Mouse (Mus musculus): ENCODE measurements around the gene Men1.

Gene Men1

DNA sequence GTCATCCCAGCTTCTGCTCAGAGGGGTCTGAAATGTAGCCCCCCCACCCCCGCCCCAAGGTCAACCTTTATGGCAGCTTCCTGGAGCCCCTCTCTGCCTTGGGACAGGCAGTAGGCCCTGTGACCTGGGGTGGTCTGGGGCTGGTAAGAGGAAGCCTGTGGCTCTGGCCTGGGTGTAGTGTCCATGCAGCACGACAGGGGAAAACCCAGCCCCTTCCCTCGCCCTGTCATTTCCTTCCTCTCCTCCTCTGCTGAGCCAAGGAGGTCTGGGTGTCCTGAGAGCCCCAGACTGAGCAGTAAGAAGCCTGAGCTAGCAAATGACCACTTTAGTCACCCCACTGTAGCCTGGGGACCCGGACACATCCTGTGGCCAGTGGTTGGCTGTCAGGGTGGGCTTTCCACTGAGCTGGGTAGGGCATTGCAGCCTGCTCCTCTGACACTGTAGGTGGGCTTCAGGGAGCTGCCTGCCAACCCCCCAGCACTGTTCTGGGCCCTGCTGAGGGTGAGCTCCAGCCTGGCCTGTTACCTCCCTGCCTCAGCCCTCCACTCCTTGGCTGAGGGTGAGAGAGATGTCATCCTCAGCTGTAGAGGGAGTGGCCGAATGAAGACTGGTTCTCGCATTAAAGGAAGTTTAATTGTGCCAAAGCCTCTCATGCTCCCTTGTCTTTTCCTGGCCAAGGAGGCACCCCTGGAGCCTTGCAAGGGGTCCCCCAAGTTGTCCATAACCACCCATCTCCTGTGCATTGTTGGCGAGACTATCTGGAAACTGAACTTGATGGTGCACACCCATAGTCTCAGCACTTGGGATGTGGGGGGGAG lies 35.1 kb upstream of the Men1 start:
- TF ChIP-seq GATA4 (IDR thresholded peaks at IDR 0.05; ENCODE audit: insufficient replicate concordance, low read length): no peak

DNA sequence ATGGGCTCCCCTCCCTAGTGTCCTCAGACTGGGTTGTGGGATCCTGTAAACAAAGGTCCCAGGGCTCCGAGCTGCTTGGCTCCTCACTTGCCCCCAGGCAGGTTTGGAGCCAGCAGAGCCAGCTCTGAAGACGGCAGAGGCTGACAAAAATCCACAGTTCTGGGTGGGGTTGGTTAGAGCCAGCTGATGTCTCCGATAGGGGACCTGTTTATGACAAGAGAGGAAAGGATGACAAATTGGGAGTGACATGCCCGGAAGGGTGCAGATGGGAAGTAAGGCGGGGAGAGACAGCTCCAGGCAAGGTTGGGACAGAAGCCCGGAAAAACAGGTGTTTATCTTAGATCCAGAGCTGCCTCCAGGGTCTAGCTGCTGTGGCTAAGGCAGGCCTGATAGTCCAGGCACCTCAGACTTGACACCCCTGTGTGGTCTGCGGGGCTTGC lies 34.4 kb upstream of the Men1 start:
- TF ChIP-seq GATA4 (IDR thresholded peaks at IDR 0.05; ENCODE audit: insufficient replicate concordance, low read length): no peak

GRCm38 (mm10) chr19:6302114-6302513 lies 32.7 kb upstream of the Men1 start:
- TF ChIP-seq GATA4 (IDR thresholded peaks at IDR 0.05; ENCODE audit: insufficient replicate concordance, low read length): no peak

GRCm38 (mm10) chr19:6302522-6302921 lies 32.3 kb upstream of the Men1 start:
- no peak for TF ChIP-seq GATA4 (IDR thresholded peaks at IDR 0.05; ENCODE audit: insufficient replicate concordance, low read length)

- no peak for TF ChIP-seq GATA4 (IDR thresholded peaks at IDR 0.05; ENCODE audit: insufficient replicate concordance, low read length)
Observed at GRCm38 (mm10) chr19:6303831-6304230, 30.9 kb upstream of the Men1 start.

DNA sequence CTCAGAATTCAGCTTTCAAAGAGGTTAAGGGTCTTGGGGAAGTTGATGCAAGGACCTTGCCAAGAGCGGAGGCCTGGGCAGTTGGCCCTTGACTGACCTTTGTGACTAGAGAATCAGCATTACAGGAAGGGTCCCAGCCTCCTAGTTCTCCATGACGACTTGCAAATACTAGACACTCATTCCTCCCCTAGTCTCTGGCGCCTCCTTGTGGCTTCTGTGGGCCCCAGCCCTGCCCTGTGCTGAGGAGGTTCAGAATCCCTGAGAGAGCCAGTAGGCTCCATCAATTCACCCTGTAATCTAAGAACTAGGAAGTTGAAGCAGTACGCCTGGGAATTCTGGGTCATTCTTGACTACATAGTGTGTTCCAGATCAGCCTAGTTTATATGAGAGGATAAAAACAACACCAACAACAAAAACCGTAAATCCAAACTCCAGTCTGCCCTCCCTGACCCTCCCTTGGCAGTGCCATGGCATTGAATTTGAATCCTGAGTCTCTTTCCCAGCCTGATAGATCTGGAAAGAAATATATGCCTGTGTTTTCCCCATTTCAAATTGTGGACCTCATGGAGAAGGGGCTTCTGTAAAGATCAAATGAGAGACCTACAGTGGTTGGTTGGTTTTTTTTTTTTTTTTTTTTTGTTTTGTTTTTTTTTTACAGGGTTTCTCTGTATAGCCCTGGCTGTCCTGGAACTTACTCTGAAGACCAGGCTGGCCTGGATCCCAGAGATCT lies 29.8 kb upstream of the Men1 start:
- no peak for TF ChIP-seq GATA4 (IDR thresholded peaks at IDR 0.05; ENCODE audit: insufficient replicate concordance, low read length)

DNA sequence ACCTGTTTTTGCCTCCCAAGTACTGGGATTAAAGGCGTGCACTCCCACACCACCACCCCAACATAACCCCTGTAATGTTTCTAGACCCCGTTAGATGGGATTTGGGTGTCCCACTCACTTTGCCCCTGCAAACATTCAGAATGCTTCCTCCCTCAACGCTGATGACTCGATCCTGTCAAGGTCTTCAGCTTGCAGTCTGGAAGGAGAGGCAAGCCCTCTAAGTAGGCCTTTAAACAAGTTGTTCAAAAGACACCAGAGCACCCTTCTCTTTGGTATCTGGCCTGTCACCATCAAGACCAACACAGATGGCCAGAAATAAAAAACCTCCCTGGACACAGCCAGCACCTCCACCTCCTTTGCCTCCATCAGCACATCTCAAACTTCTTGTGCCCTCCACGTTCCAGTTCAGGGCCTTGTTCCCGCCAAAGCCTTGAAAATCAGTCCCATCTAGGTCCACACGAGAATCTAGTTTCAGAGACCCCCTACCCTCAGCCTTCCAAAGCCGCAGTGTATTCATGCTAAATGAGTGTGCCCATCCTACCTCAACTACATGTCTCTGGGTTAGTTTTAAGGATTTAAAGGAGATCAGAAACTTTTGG lies 29.2 kb upstream of the Men1 start:
- no peak for TF ChIP-seq GATA4 (IDR thresholded peaks at IDR 0.05; ENCODE audit: insufficient replicate concordance, low read length)

GRCm38 (mm10) chr19:6306137-6306551 lies 28.6 kb upstream of the Men1 start, which contains the start of gene Cdc42bpg:
Gene Cdc42bpg, plus strand, starts transcription at chr19:6306456.
- TF ChIP-seq GATA4 (IDR thresholded peaks at IDR 0.05; ENCODE audit: insufficient replicate concordance, low read length): no peak

DNA sequence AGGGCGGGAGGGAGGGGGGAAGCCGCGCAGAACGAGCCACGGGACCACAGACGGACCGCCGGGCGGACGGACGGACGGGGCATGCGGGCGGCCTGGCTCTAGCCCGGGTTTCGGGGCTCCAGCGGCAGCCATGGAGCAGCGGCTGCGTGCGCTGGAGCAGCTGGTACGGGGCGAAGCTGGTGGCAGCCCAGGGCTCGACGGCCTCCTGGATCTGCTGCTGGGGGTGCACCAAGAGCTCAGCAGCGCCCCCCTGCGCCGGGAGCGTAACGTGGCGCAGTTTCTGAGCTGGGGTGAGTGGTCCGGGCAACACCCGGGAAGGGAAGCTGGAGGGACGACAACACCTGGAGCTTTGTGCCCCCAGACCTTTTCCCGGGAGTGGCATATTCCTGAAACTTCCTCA lies 28.2 kb upstream of the Men1 start:
- TF ChIP-seq GATA4 (IDR thresholded peaks at IDR 0.05; ENCODE audit: insufficient replicate concordance, low read length): no peak

- no peak for TF ChIP-seq GATA4 (IDR thresholded peaks at IDR 0.05; ENCODE audit: insufficient replicate concordance, low read length)
Observed at GRCm38 (mm10) chr19:6307733-6308531, 26.8 kb upstream of the Men1 start.

DNA sequence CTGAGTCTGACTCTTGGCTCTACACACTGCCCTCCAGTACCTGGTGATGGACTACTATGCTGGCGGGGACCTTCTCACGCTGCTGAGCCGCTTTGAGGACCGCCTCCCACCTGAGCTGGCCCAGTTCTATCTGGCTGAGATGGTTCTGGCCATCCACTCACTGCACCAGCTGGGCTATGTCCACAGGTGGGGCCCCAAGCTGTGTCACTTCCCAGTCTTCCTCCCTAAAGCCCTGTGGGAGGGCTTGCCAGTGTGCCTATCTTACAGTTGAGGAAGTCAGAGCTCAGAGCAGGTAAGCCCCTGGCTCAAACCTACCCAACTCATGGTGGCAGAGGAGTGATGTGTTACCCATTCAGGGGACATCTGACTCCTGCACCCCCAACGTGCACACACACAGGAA lies 24.6 kb upstream of the Men1 start:
- no peak for TF ChIP-seq GATA4 (IDR thresholded peaks at IDR 0.05; ENCODE audit: insufficient replicate concordance, low read length)

DNA sequence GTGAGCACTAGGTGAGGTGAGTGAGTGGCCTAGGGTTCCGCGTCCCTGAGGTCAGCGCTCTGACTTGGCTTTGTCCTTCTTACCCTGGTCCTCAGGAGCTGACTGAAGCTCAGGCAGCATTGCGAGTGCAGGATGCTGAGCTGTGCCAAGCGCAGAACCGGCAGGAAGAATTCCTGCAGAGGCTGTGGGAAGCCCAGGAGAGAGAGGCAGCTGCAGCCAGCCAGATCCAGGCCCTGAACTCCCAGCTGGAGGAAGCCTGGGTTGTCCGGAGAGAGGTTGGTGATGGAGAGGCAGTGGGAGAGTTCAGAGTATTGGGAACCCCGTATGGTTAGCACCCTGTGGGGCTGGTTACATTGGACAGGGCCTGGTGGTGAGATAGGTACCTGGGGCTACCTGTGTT lies 21.0 kb upstream of the Men1 start:
- TF ChIP-seq GATA4 (IDR thresholded peaks at IDR 0.05; ENCODE audit: insufficient replicate concordance, low read length): no peak

GRCm38 (mm10) chr19:6314513-6314912 lies 20.3 kb upstream of the Men1 start:
- no peak for TF ChIP-seq GATA4 (IDR thresholded peaks at IDR 0.05; ENCODE audit: insufficient replicate concordance, low read length)

GRCm38 (mm10) chr19:6315573-6315972 lies 19.2 kb upstream of the Men1 start:
- no peak for TF ChIP-seq GATA4 (IDR thresholded peaks at IDR 0.05; ENCODE audit: insufficient replicate concordance, low read length)

DNA sequence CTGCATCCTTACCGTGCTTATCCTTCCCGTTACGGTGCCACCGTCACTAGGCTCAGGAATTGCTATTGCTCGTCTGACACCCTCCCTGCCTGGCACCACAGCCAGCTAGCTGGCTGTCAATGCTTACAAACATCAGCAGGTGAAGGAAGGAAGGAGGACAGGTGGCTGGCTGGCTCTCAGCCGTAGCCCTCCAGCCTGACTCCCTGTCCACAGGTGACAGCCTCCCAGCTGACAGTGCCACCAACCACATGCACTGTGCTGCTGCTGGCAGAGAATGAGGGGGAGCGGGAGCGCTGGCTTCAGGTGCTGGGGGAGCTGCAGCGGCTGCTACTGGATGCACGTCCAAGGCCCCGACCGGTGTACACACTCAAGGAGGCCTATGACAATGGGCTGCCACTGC lies 16.6 kb upstream of the Men1 start:
- TF ChIP-seq GATA4 (IDR thresholded peaks at IDR 0.05; ENCODE audit: insufficient replicate concordance, low read length): no peak
